27 mouse cellular contexts compared by ENCODE assay signal in the genomic region with DNA sequence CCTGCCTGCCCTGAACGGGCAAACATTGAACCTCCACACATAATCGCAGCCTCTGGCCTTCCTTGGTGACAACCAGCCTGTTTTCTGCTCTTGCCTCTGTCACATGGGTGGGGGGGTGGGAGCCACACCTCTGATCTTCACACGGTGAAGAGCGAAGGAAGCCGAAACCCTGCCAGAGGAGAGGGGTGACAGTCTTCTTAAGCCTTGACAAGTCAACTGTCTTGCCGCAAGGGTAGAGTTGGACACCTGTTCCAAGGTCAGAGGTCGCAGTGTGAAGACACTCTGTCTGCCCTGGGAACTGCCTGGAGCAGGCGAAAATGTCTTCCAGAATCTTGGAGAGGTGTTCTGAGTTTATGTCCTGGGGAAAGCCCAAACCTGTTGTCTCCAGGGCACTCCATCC.
DNase-seq lines count a peak whose midpoint lies in the region; ATAC-seq and TF ChIP-seq lines count a peak whose summit lies in the region.
"Had no signal": no experiment of that assay in that cellular context is flagged by ENCODE, and none has a peak within 500 bp of the region (broad histone marks: within the 10 kb centered on the region; RNA-seq: fewer than 3 reads in every experiment).

No protein-coding gene starts in this region.

- H3K4me1 ChIP-seq in midbrain, postnatal 0 days (ENCODE audit: insufficient read depth, low read length) = no peaks in the 10 kb centered on the region
- peaks cover 19% of the 10 kb centered on the region for H3K4me1 ChIP-seq in hindbrain, embryonic 10.5 days (replicated peaks)
- H3K4me1 ChIP-seq: heart, embryonic 13.5 days; intestine, embryonic 15.5 days; kidney, embryonic 15.5 days; liver, embryonic 12.5 days; neural tube, embryonic 15.5 days had no signal

- TF ChIP-seq CTCF in midbrain, postnatal 0 days (IDR thresholded peaks at IDR 0.05) = no peak

- no peaks in the 10 kb centered on the region for H3K27me3 ChIP-seq in midbrain, postnatal 0 days (ENCODE audit: insufficient read depth, low read length)
- H3K27me3 ChIP-seq in hindbrain, embryonic 10.5 days (ENCODE audit: insufficient read depth, poor library complexity, severe bottlenecking) = no peaks in the 10 kb centered on the region
- H3K27me3 ChIP-seq: heart, embryonic 13.5 days; intestine, embryonic 15.5 days; kidney, embryonic 15.5 days; limb, embryonic 13.5 days; liver, embryonic 12.5 days; neural tube, embryonic 15.5 days had no signal

- no peak overlapping the region for H3K4me3 ChIP-seq in midbrain, postnatal 0 days (ENCODE audit: low read depth, low read length)
- no peak overlapping the region for H3K4me3 ChIP-seq in hindbrain, embryonic 10.5 days
- H3K4me3 ChIP-seq: forebrain, embryonic 10.5 days; heart, embryonic 13.5 days; intestine, embryonic 15.5 days; kidney, embryonic 15.5 days; limb, embryonic 13.5 days; liver, embryonic 12.5 days; neural tube, embryonic 15.5 days had no signal

- 88% methylated on average over 8 of the region's 8 CpGs for WGBS in midbrain, postnatal 0 days
- WGBS in hindbrain, embryonic 10.5 days = 84% methylated on average over 8 of the region's 8 CpGs

- no peak for ATAC-seq in midbrain, postnatal 0 days (ENCODE audit: low FRiP score)
- ATAC-seq: forebrain, embryonic 16.5 days; intestine, embryonic 15.5 days; liver, embryonic 12.5 days; midbrain, embryonic 16.5 days had no signal

- no peak overlapping the region for H3K4me2 ChIP-seq in midbrain, postnatal 0 days (ENCODE audit: low read depth, low read length, poor library complexity, severe bottlenecking)
- H3K4me2 ChIP-seq: heart, embryonic 13.5 days; hindbrain, embryonic 14.5 days; intestine, embryonic 15.5 days; kidney, embryonic 15.5 days; limb, embryonic 13.5 days; liver, embryonic 12.5 days; neural tube, embryonic 15.5 days had no signal

- no peak overlapping the region for H3K9ac ChIP-seq in midbrain, postnatal 0 days (replicated peaks; ENCODE audit: low read length, poor library complexity, severe bottlenecking)
- H3K9ac ChIP-seq: heart, embryonic 13.5 days; hindbrain, embryonic 14.5 days; intestine, embryonic 15.5 days; kidney, embryonic 15.5 days; limb, embryonic 13.5 days; liver, embryonic 12.5 days; neural tube, embryonic 15.5 days had no signal

- no peaks in the 10 kb centered on the region for H3K9me3 ChIP-seq in midbrain, postnatal 0 days (ENCODE audit: low read length)
- no peaks in the 10 kb centered on the region for H3K9me3 ChIP-seq in hindbrain, embryonic 10.5 days
- H3K9me3 ChIP-seq: forebrain, embryonic 10.5 days; heart, embryonic 13.5 days; intestine, embryonic 15.5 days; kidney, embryonic 15.5 days; limb, embryonic 13.5 days; liver, embryonic 12.5 days; neural tube, embryonic 15.5 days had no signal

- no peak overlapping the region for H3K27ac ChIP-seq in midbrain, postnatal 0 days (ENCODE audit: low read depth, low read length)
- H3K27ac ChIP-seq in hindbrain, embryonic 10.5 days = no peak overlapping the region
- H3K27ac ChIP-seq: forebrain, embryonic 10.5 days; heart, embryonic 13.5 days; hindbrain, embryonic 14.5 days; intestine, embryonic 15.5 days; kidney, embryonic 15.5 days; limb, embryonic 13.5 days; liver, embryonic 12.5 days; neural tube, embryonic 15.5 days had no signal

- peak; percentile 78 for DNase-seq in CD4-positive helper T cell, adult 2 months (ENCODE audit: low read depth, low spot score)
- peak; percentile 80 for DNase-seq in CD4-positive, CD25-positive, alpha-beta regulatory T cell, adult 2 months (ENCODE audit: low read depth, low spot score)
- peak; percentile 82 for DNase-seq in naive thymus-derived CD4-positive, alpha-beta T cell, adult 2 months (ENCODE audit: low read depth)
- DNase-seq in thymus, postnatal 25 days = peak; percentile 77
- DNase-seq in midbrain, postnatal 0 days (ENCODE audit: low spot score) = no peak
- DNase-seq in hindbrain, embryonic 10.5 days (ENCODE audit: low spot score) = no peak
- DNase-seq in kidney, adult 18-20 months = no peak
- DNase-seq: cerebellum, adult 11 months; cerebellum, postnatal 14 days; gastrocnemius, postnatal 25 days; heart, adult 18-20 months; kidney, postnatal 36 days; layer of hippocampus, postnatal 36 days; lung, adult 2 months; lung, postnatal 4 days; right cerebral cortex, adult 18-20 months; right cerebral cortex, postnatal 4 days had no signal

- H3K36me3 ChIP-seq in midbrain, postnatal 0 days (ENCODE audit: insufficient read depth, low read length) = no peaks in the 10 kb centered on the region
- no peaks in the 10 kb centered on the region for H3K36me3 ChIP-seq in hindbrain, embryonic 10.5 days
- H3K36me3 ChIP-seq: forebrain, embryonic 10.5 days; heart, embryonic 13.5 days; intestine, embryonic 15.5 days; kidney, embryonic 15.5 days; limb, embryonic 13.5 days; liver, embryonic 12.5 days; neural tube, embryonic 15.5 days had no signal

Comparison
In these comparisons a context has a peak if more than half of its experiments do, and no peak if none do; other contexts are left out.
1. DNase-seq: peak in CD4-positive helper T cell, adult 2 months (single experiment), CD4-positive, CD25-positive, alpha-beta regulatory T cell, adult 2 months (single experiment), naive thymus-derived CD4-positive, alpha-beta T cell, adult 2 months (single experiment) and thymus, postnatal 25 days (single experiment); none in midbrain, postnatal 0 days (single experiment), hindbrain, embryonic 10.5 days (single experiment) and kidney, adult 18-20 months (single experiment).